Mouse (Mus musculus) forebrain, postnatal 0 days (tissue): ENCODE measurements around the gene Txnrd2. TPM values are rescaled to one million over a fixed set of nuclear protein-coding genes. Genes with fewer than 3 reads are reported as not detected.

Experiments
- ATAC-seq: fragments of 200-750 bp; cut with Nextera tagmentation; 2 replicates; pipeline ENCODE4 v1.8.0; 2017; ENCODE audit warnings: mild to moderate bottlenecking, moderate library complexity
- DNase-seq: peaks from one replicate; pipeline ENCODE4 v3.0.0-alpha.2; 2015
- H3K27ac ChIP-seq: fragments of 300-500 bp; sonication (generic); 2 replicates; pipeline ENCODE4 v1.5.1; 2014; ENCODE audit warnings: low read depth, mild to moderate bottlenecking, antibody characterized with exemption, low read length, moderate library complexity, mixed read lengths
- H3K27me3 ChIP-seq: fragments of 300-500 bp; sonication (generic); 2 replicates; pipeline ENCODE4 v1.6.1; 2014; ENCODE audit warnings: mild to moderate bottlenecking, low read length, mixed read lengths; ENCODE audit not compliant: insufficient read depth
- H3K36me3 ChIP-seq: fragments of 300-500 bp; sonication (generic); 2 replicates; pipeline ENCODE4 v1.6.1; 2014; ENCODE audit warnings: mild to moderate bottlenecking, moderate library complexity; ENCODE audit not compliant: insufficient read depth
- H3K4me1 ChIP-seq: fragments of 300-500 bp; sonication (generic); 2 replicates; pipeline ENCODE4 v1.6.1; 2014; ENCODE audit warnings: antibody characterized with exemption; ENCODE audit not compliant: insufficient read depth
- H3K4me2 ChIP-seq: fragments of 300-500 bp; sonication (generic); 2 replicates; pipeline ENCODE4 v1.6.1; 2014; ENCODE audit warnings: low read depth, mild to moderate bottlenecking, moderate library complexity
- H3K4me3 ChIP-seq: fragments of 300-500 bp; sonication (generic); 2 replicates; pipeline ENCODE4 v1.5.1; 2014; ENCODE audit warnings: low read depth, low read length, mixed read lengths
- H3K9ac ChIP-seq: fragments of 300-500 bp; sonication (generic); 2 replicates; pipeline ENCODE4 v1.6.1; 2014; ENCODE audit warnings: mild to moderate bottlenecking
- H3K9me3 ChIP-seq: fragments of 300-500 bp; sonication (generic); 2 replicates; pipeline ENCODE4 v1.6.1; 2016; ENCODE audit warnings: low read length
- CTCF ChIP-seq: sonication (generic); IDR thresholded peaks from 2 replicates; pipeline ENCODE4 v1.5.1; 2016; ENCODE audit warnings: antibody characterized with exemption, control low read depth, low read depth
- WGBS: fragments of 180-500 bp; shearing (Covaris S2); extraction: QIAGEN DNeasy Blood & Tissue Kit; methylation state at CpG from one replicate; pipeline ENCODE4 v1.1.7; 2014; 5-methylcytosine and 5-hydroxymethylcytosine counted together
- polyA plus RNA-seq: library from polyadenylated mRNA; unstranded; fragments of >200 nt; fragmentation: Nextera tagmentation; extraction: Ambion mirVana; gene quantifications from 2 replicates; pipeline ENCODE4 v1.2.1, GENCODE M21; 2015
- total RNA-seq: library from RNA; depleted of rRNA; stranded (reverse); fragments of >200 nt; gene quantifications from 2 replicates; pipeline ENCODE4 v1.2.3, GENCODE M21; 2014

Txnrd2 gene
- total and polyA plus RNA-seq, 2 experiments from 2014 or later: 9.7 to 34.4 TPM

GRCm38 (mm10) chr16:18383045-18383726, 43.0 kb upstream of the Txnrd2 start:
- peaks cover 11% of the 10 kb centered on the region for H3K4me1 ChIP-seq

GRCm38 (mm10) chr16:18383756-18384155, 42.4 kb upstream of the Txnrd2 start:
- Histone ChIP-seq H3K36me3 (no peaks in the 10 kb centered on the region), H3K9ac (no peak overlapping the region), H3K27ac (no peak overlapping the region), H3K4me1 (peaks cover 11% of the 10 kb centered on the region), H3K9me3 (no peaks in the 10 kb centered on the region), H3K4me3 (no peak overlapping the region), H3K4me2 (no peak overlapping the region), H3K27me3 (no peaks in the 10 kb centered on the region)
- 12% methylated on average over 3 of the region's 3 CpGs for WGBS
- ATAC-seq: no peak
- no peak for DNase-seq
- no peak for TF ChIP-seq CTCF

More at GRCm38 (mm10) chr16:18383045-18383726, 43.0 kb upstream of the Txnrd2 start:
- ATAC-seq (no peak), DNase-seq (no peak)
- Histone ChIP-seq H3K27me3 (no peaks in the 10 kb centered on the region), H3K9ac (no peak overlapping the region), H3K9me3 (no peaks in the 10 kb centered on the region), H3K36me3 (no peaks in the 10 kb centered on the region), H3K4me3 (no peak overlapping the region), H3K27ac (no peak overlapping the region), H3K4me2 (no peak overlapping the region)
- WGBS: 65% methylated on average over 9 of the region's 9 CpGs
- TF ChIP-seq CTCF: no peak

- no peaks in the 10 kb centered on the region for H3K9me3 ChIP-seq
- no peak for DNase-seq
- no peaks in the 10 kb centered on the region for H3K36me3 ChIP-seq
- 30% methylated on average over 7 of the region's 7 CpGs for WGBS
- no peaks in the 10 kb centered on the region for H3K27me3 ChIP-seq
- no peak overlapping the region for H3K4me2 ChIP-seq
- no peak overlapping the region for H3K9ac ChIP-seq
- TF ChIP-seq CTCF: no peak
- H3K4me3 ChIP-seq: no peak overlapping the region
- no peak for ATAC-seq
- H3K4me1 ChIP-seq: peaks cover 11% of the 10 kb centered on the region
- H3K27ac ChIP-seq: no peak overlapping the region
Observed at GRCm38 (mm10) chr16:18384211-18384610, 42.0 kb upstream of the Txnrd2 start.

- ATAC-seq: no peak
- Histone ChIP-seq H3K27ac (no peak overlapping the region), H3K9ac (no peak overlapping the region), H3K4me3 (no peak overlapping the region), H3K4me2 (no peak overlapping the region), H3K36me3 (no peaks in the 10 kb centered on the region), H3K27me3 (no peaks in the 10 kb centered on the region), H3K9me3 (no peaks in the 10 kb centered on the region), H3K4me1 (peaks cover 11% of the 10 kb centered on the region)
- 64% methylated on average over 8 of the region's 8 CpGs for WGBS
- TF ChIP-seq CTCF: no peak
- DNase-seq: no peak
Observed at GRCm38 (mm10) chr16:18384659-18385058, 41.5 kb upstream of the Txnrd2 start.

- Histone ChIP-seq H3K4me3 (no peak overlapping the region), H3K9ac (no peak overlapping the region), H3K4me1 (peaks cover 11% of the 10 kb centered on the region), H3K4me2 (no peak overlapping the region), H3K27ac (no peak overlapping the region), H3K9me3 (no peaks in the 10 kb centered on the region), H3K27me3 (no peaks in the 10 kb centered on the region), H3K36me3 (no peaks in the 10 kb centered on the region)
- WGBS: 67% methylated on average over 5 of the region's 5 CpGs
- DNase-seq: no peak
- ATAC-seq: no peak
- no peak for TF ChIP-seq CTCF
Observed at GRCm38 (mm10) chr16:18385411-18385810, 40.8 kb upstream of the Txnrd2 start.

- Histone ChIP-seq H3K9ac (no peak overlapping the region), H3K27ac (no peak overlapping the region), H3K9me3 (no peaks in the 10 kb centered on the region), H3K4me3 (no peak overlapping the region), H3K4me1 (peaks cover 7% of the 10 kb centered on the region), H3K36me3 (no peaks in the 10 kb centered on the region), H3K27me3 (no peaks in the 10 kb centered on the region), H3K4me2 (no peak overlapping the region)
- ATAC-seq: no peak
- peak; percentile 18 for DNase-seq
- TF ChIP-seq CTCF: no peak
- 59% methylated on average over 7 of the region's 7 CpGs for WGBS
Observed at GRCm38 (mm10) chr16:18386451-18386850, 39.7 kb upstream of the Txnrd2 start.

GRCm38 (mm10) chr16:18386972-18387371, 39.2 kb upstream of the Txnrd2 start:
- Histone ChIP-seq H3K9me3 (no peaks in the 10 kb centered on the region), H3K27me3 (no peaks in the 10 kb centered on the region), H3K36me3 (no peaks in the 10 kb centered on the region), H3K4me2 (no peak overlapping the region), H3K4me3 (no peak overlapping the region), H3K9ac (no peak overlapping the region), H3K27ac (no peak overlapping the region), H3K4me1 (0 out of 2 replicates have a peak, but pooled peaks cover 2% of the 10 kb centered on the region)
- ATAC-seq (no peak), DNase-seq (no peak)
- TF ChIP-seq CTCF: no peak
- WGBS: 61% methylated on average over 3 of the region's 3 CpGs
